Comparison of ENCODE assay signal across 41 mouse cellular contexts in the genomic region with DNA sequence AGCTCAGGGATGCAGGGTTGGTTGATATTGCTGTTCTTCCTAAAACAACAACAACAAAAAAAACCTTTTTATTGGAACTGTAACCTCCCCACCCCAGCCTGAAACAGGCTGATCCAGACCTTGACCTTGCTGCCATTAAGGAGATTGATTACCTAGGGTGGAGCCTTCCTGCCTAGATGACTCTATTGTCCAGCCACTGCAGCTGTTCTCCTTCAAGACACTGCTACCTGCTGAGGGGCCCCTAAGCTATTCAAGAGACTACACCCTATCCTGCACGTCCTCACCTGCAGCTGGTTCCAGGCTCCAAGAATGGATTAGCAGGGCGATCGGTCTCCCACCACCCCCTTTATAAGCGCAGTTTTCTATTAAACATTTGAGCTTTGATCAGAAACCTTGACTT. TPM values are rescaled to one million over a fixed set of nuclear protein-coding genes. Genes with fewer than 3 reads are reported as not detected.
"Had no signal": no experiment of that assay in that cellular context is flagged by ENCODE, and none has a peak within 500 bp of the region (broad histone marks: within the 10 kb centered on the region; RNA-seq: fewer than 3 reads in every experiment).

No protein-coding gene starts in this region.

- H3K27ac ChIP-seq: heart, adult 2 months; heart, embryonic 10.5 days; hindbrain, embryonic 10.5 days; hindbrain, embryonic 12.5 days; hindbrain, embryonic 14.5 days; intestine, embryonic 15.5 days; layer of hippocampus, adult 2 months; limb, embryonic 10.5 days; limb, embryonic 12.5 days; liver, embryonic 13.5 days; liver, embryonic 15.5 days had no signal

- H3K36me3 ChIP-seq: heart, embryonic 10.5 days; heart, embryonic 12.5 days; hindbrain, embryonic 10.5 days; hindbrain, embryonic 12.5 days; intestine, embryonic 15.5 days; limb, embryonic 10.5 days; limb, embryonic 12.5 days; liver, embryonic 13.5 days; liver, embryonic 15.5 days had no signal

- H3K4me3 ChIP-seq: heart, adult 2 months; heart, embryonic 10.5 days; heart, embryonic 12.5 days; hindbrain, embryonic 10.5 days; hindbrain, embryonic 12.5 days; intestine, embryonic 15.5 days; layer of hippocampus, adult 2 months; limb, embryonic 10.5 days; limb, embryonic 12.5 days; liver, embryonic 13.5 days; liver, embryonic 15.5 days had no signal

- H3K9me3 ChIP-seq: intestine, embryonic 15.5 days; liver, embryonic 13.5 days had no signal

- DNase-seq: gastrocnemius, postnatal 14 days; gastrocnemius, postnatal 36 days; heart, adult 2 months; heart, postnatal 10 days; heart, postnatal 4 days; kidney, adult 18-20 months; kidney, adult 8-10 months; kidney, postnatal 10 days; kidney, postnatal 25 days; kidney, postnatal 4 days; layer of hippocampus, postnatal 36 days; liver; liver, embryonic 13.5 days had no signal

- H3K4me1 ChIP-seq: heart, embryonic 10.5 days; heart, embryonic 12.5 days; hindbrain, embryonic 10.5 days; hindbrain, embryonic 12.5 days; intestine, embryonic 15.5 days; limb, embryonic 10.5 days; limb, embryonic 12.5 days; liver, embryonic 13.5 days; liver, embryonic 15.5 days had no signal

- ATAC-seq: hindbrain, embryonic 16.5 days; inflammation-experienced regulatory T-cells, adult 6 months; intestine, embryonic 15.5 days; intestine, postnatal 0 days had no signal

- H3K9ac ChIP-seq: heart, embryonic 12.5 days; hindbrain, embryonic 12.5 days; hindbrain, embryonic 14.5 days; intestine, embryonic 15.5 days; limb, embryonic 12.5 days; liver, embryonic 13.5 days; liver, embryonic 15.5 days had no signal

- H3K27me3 ChIP-seq: heart, embryonic 12.5 days; hindbrain, embryonic 12.5 days; intestine, embryonic 15.5 days; limb, embryonic 12.5 days; liver, embryonic 13.5 days; liver, embryonic 15.5 days had no signal

RNA-seq across cellular contexts. Expression of a gene that starts 54.4 kb away (rescaled TPM):
- total RNA-seq: gastrocnemius, adult 18-20 months; gastrocnemius, adult 8-10 months; gastrocnemius, postnatal 14 days; gastrocnemius, postnatal 36 days; heart, adult 2 months; heart, postnatal 10 days; heart, postnatal 25 days; heart, postnatal 4 days; layer of hippocampus, adult 2 months; layer of hippocampus, postnatal 14 days; layer of hippocampus, postnatal 36 days; left cerebral cortex, adult 18-20 months; left cerebral cortex, adult 8-10 months; left cerebral cortex, postnatal 14 days; left cerebral cortex, postnatal 36 days had no signal
- polyA plus RNA-seq: gonadal fat pad, adult 2 months; heart, adult 2 months; heart, embryonic 10.5 days; heart, embryonic 12.5 days; heart, embryonic 14.5 days; heart, embryonic 16.5 days; hindbrain, embryonic 10.5 days; hindbrain, embryonic 12.5 days; hindbrain, embryonic 14.5 days; hindbrain, embryonic 16.5 days; intestine, embryonic 15.5 days; intestine, postnatal 0 days; kidney, embryonic 14.5 days; kidney, embryonic 16.5 days; limb, embryonic 10.5 days; limb, embryonic 12.5 days; limb, embryonic 14.5 days; liver, embryonic 11.5 days; liver, embryonic 13.5 days; liver, embryonic 15.5 days had no signal
